Mouse (Mus musculus) T-helper 1 cell (primary cell): ENCODE measurements around the gene Psma7.

Experiments
- in situ Hi-C: fragments of 300-600 bp; cut with MboI, MseI; formaldehyde crosslinking; loops from one replicate; pipeline ENCODE4 v1.15.1; 2025; ENCODE audit warnings: high pct_unique_total_duplicates

Psma7 gene

GRCm38 (mm10) chr2:180045283-180045682, 3.0 kb upstream of the Psma7 start:
- in situ Hi-C loops: loop anchor here (5.0 kb wide), 1 partner anchor 128 kb away; no protein-coding TSS in a partner anchor

- in situ Hi-C loops: no loop called here
Observed at GRCm38 (mm10) chr2:180042858-180043515, 754 bp upstream of the Psma7 start.

- in situ Hi-C loops: no loop called here
Observed at GRCm38 (mm10) chr2:180041577-180042255, 517 bp downstream of the Psma7 start.

- in situ Hi-C loops: no loop called here
Observed at GRCm38 (mm10) chr2:180040406-180040805, 1.8 kb downstream of the Psma7 start.

- in situ Hi-C loops: loop anchor here (5.0 kb wide), 2 partner anchors 67 to 233 kb away; no protein-coding TSS in a partner anchor
Observed at GRCm38 (mm10) chr2:180034753-180035152, 7.5 kb downstream of the Psma7 start.

GRCm38 (mm10) chr2:180033956-180034355, 8.3 kb downstream of the Psma7 start:
- in situ Hi-C loops: loop anchor here (5.0 kb wide), 2 partner anchors 67 to 233 kb away; no protein-coding TSS in a partner anchor

- in situ Hi-C loops: loop anchor here (5.0 kb wide), 2 partner anchors 66 to 234 kb away; no protein-coding TSS in a partner anchor
Observed at GRCm38 (mm10) chr2:180032925-180033324, 9.3 kb downstream of the Psma7 start.

GRCm38 (mm10) chr2:180031270-180031669, 11.0 kb downstream of the Psma7 start:
- in situ Hi-C loops: loop anchor here (5.0 kb wide), 2 partner anchors 64 to 236 kb away; no protein-coding TSS in a partner anchor

GRCm38 (mm10) chr2:180027768-180028167, 14.5 kb downstream of the Psma7 start:
- in situ Hi-C loops: no loop called here

- in situ Hi-C loops: no loop called here
Observed at GRCm38 (mm10) chr2:180025861-180026200, 16.4 kb downstream of the Psma7 start.

- in situ Hi-C loops: no loop called here
Observed at GRCm38 (mm10) chr2:180025135-180025860, 16.9 kb downstream of the Psma7 start.

GRCm38 (mm10) chr2:180024401-180025098, 17.7 kb downstream of the Psma7 start, which contains the start of gene Lsm14b:
Lsm14b (plus strand) TSS chr2:180024987.
- in situ Hi-C loops: no loop called here

- in situ Hi-C loops: no loop called here
Observed at GRCm38 (mm10) chr2:180022751-180023150, 19.5 kb downstream of the Psma7 start.

GRCm38 (mm10) chr2:180020919-180021318, 21.3 kb downstream of the Psma7 start:
- in situ Hi-C loops: no loop called here

- in situ Hi-C loops: no loop called here
Observed at GRCm38 (mm10) chr2:180020091-180020661, 22.1 kb downstream of the Psma7 start.

- in situ Hi-C loops: no loop called here
Observed at GRCm38 (mm10) chr2:180018573-180018972, 23.7 kb downstream of the Psma7 start.

GRCm38 (mm10) chr2:180017632-180018031, 24.6 kb downstream of the Psma7 start:
- in situ Hi-C loops: no loop called here

GRCm38 (mm10) chr2:180013686-180014085, 28.5 kb downstream of the Psma7 start:
- in situ Hi-C loops: no loop called here

- in situ Hi-C loops: no loop called here
Observed at GRCm38 (mm10) chr2:180011370-180011769, 30.9 kb downstream of the Psma7 start.

GRCm38 (mm10) chr2:180010686-180011085, 31.5 kb downstream of the Psma7 start:
- in situ Hi-C loops: no loop called here

GRCm38 (mm10) chr2:180006352-180007017, 35.7 kb downstream of the Psma7 start:
- in situ Hi-C loops: no loop called here
